Mouse (Mus musculus): ENCODE results near the gene Nemp1. TPM values are rescaled to one million over a fixed set of nuclear protein-coding genes. Genes with fewer than 3 reads are reported as not detected.
"Not testable (repeated sequence)": the region's sequence is repeated elsewhere in the genome, so short reads cannot be mapped to it uniquely, and the experiment has no call there.

Gene Nemp1
- polyA plus RNA-seq, 2 experiments = 9.0 to 12.3 TPM

- ATAC-seq (ENCODE audit: low FRiP score, low read depth) = no peak
- no peaks in the 10 kb centered on the region for H3K9me3 ChIP-seq (ENCODE audit: control insufficient read depth, low read length)
- WGBS = 51% methylated on average over 21 of the region's 21 CpGs
- peak; percentile 1 for DNase-seq (ENCODE audit: low spot score)
- H3K27ac ChIP-seq (replicated peaks; ENCODE audit: low read depth, low read length) = no peak overlapping the region
- H3K4me1 ChIP-seq (ENCODE audit: control insufficient read depth, insufficient read depth, low read length) = no peaks in the 10 kb centered on the region
- H3K27me3 ChIP-seq (ENCODE audit: control insufficient read depth, insufficient read depth, low read length) = no peaks in the 10 kb centered on the region
- H3K4me2 ChIP-seq (replicated peaks; ENCODE audit: low read depth, low read length, severe bottlenecking) = no peak overlapping the region; the same call in 1 of the 2 replicates
- no peak overlapping the region for H3K4me3 ChIP-seq (replicated peaks; ENCODE audit: low read length)
- H3K9ac ChIP-seq (ENCODE audit: low read depth, low read length, severe bottlenecking) = peak overlapping the region; percentile 16; the same call in 1 of the 2 replicates
- peaks cover 12% of the 10 kb centered on the region for H3K36me3 ChIP-seq (ENCODE audit: control insufficient read depth, insufficient read depth, low read length)
- TF ChIP-seq POLR2A (IDR thresholded peaks at IDR 0.05; ENCODE audit: borderline replicate concordance, extremely low read depth, insufficient read depth, insufficient read length) = no peak
Measured at GRCm38 (mm10) chr10:127652906-127653638, 13.6 kb upstream of the Nemp1 start.

GRCm38 (mm10) chr10:127654970-127655579 is 11.6 kb upstream of the Nemp1 start:
- H3K36me3 ChIP-seq (ENCODE audit: control insufficient read depth, insufficient read depth, low read length) = peaks cover 19% of the 10 kb centered on the region
- H3K27me3 ChIP-seq (ENCODE audit: control insufficient read depth, insufficient read depth, low read length) = no peaks in the 10 kb centered on the region
- no peak overlapping the region for H3K4me3 ChIP-seq (replicated peaks; ENCODE audit: low read length)
- no peak for TF ChIP-seq POLR2A (IDR thresholded peaks at IDR 0.05; ENCODE audit: borderline replicate concordance, extremely low read depth, insufficient read depth, insufficient read length)
- no peak overlapping the region for H3K9ac ChIP-seq (ENCODE audit: low read depth, low read length, severe bottlenecking)
- 57% methylated on average over 16 of the region's 16 CpGs for WGBS
- DNase-seq (ENCODE audit: low spot score) = no peak
- H3K9me3 ChIP-seq (ENCODE audit: control insufficient read depth, low read length) = no peaks in the 10 kb centered on the region
- no peak overlapping the region for H3K27ac ChIP-seq (replicated peaks; ENCODE audit: low read depth, low read length)
- H3K4me1 ChIP-seq (ENCODE audit: control insufficient read depth, insufficient read depth, low read length) = no peaks in the 10 kb centered on the region
- ATAC-seq (ENCODE audit: low FRiP score, low read depth) = no peak
- H3K4me2 ChIP-seq (replicated peaks; ENCODE audit: low read depth, low read length, severe bottlenecking) = no peak overlapping the region

DNA sequence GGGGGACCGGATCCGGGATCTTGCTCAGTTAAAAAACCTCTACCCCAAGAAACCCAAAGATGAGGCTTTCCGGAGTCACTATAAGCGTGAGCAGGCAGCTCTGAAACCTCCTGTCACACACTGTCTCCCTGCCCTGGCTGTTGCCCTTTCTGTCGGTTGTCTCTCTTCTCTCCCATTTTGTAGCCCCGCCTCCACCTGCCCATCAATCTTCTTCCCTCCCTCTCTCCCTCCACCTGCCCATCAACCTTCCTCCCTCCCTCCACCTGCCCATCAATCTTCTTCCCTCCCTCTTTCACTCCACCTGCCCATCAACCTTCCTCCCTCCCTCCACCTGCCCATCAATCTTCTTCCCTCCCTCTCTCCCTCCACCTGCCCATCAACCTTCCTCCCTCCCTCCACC is 9.1 kb upstream of the Nemp1 start:
- not testable (repeated sequence) for H3K9ac ChIP-seq (ENCODE audit: low read depth, low read length, severe bottlenecking); H3K27me3 ChIP-seq (ENCODE audit: control insufficient read depth, insufficient read depth, low read length); ATAC-seq (ENCODE audit: low FRiP score, low read depth); H3K4me2 ChIP-seq (replicated peaks; ENCODE audit: low read depth, low read length, severe bottlenecking); H3K4me3 ChIP-seq (replicated peaks; ENCODE audit: low read length); H3K9me3 ChIP-seq (ENCODE audit: control insufficient read depth, low read length); H3K27ac ChIP-seq (replicated peaks; ENCODE audit: low read depth, low read length); DNase-seq (ENCODE audit: low spot score)
- WGBS = 50% methylated on average over 6 of the region's 6 CpGs
- Histone ChIP-seq H3K36me3 (ENCODE audit: control insufficient read depth, insufficient read depth, low read length) (peaks cover 31% of the 10 kb centered on the region), H3K4me1 (ENCODE audit: control insufficient read depth, insufficient read depth, low read length) (peaks cover 15% of the 10 kb centered on the region)

DNA sequence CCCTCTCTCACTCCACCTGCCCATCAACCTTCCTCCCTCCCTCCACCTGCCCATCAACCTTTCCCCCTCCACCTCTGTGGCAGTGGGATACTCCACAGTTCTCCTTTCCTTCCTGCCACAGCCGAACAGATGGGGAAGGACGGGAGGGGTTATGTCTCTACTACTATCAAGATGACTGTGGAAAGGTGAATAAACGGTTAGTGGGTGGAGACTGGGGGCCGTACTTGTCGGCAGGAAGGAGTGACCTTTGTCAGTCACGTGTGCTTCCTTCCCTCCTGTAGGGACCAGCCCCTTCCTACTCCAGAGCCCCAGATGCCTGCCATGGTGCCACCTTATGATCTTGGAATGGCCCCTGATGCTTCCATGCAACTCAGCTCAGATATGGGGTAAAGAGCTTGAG is 8.6 kb upstream of the Nemp1 start:
- WGBS = 23% methylated on average over 6 of the region's 6 CpGs
- Histone ChIP-seq H3K9ac (ENCODE audit: low read depth, low read length, severe bottlenecking) (no peak overlapping the region), H3K9me3 (ENCODE audit: control insufficient read depth, low read length) (no peaks in the 10 kb centered on the region), H3K27ac (replicated peaks; ENCODE audit: low read depth, low read length) (no peak overlapping the region), H3K36me3 (ENCODE audit: control insufficient read depth, insufficient read depth, low read length) (peaks cover 36% of the 10 kb centered on the region), H3K4me3 (replicated peaks; ENCODE audit: low read length) (no peak overlapping the region), H3K27me3 (ENCODE audit: control insufficient read depth, insufficient read depth, low read length) (no peaks in the 10 kb centered on the region), H3K4me1 (ENCODE audit: control insufficient read depth, insufficient read depth, low read length) (peaks cover 20% of the 10 kb centered on the region), H3K4me2 (replicated peaks; ENCODE audit: low read depth, low read length, severe bottlenecking) (no peak overlapping the region)
- DNase-seq (ENCODE audit: low spot score) (no peak), ATAC-seq (ENCODE audit: low FRiP score, low read depth) (no peak)
- no peak for TF ChIP-seq POLR2A (IDR thresholded peaks at IDR 0.05; ENCODE audit: borderline replicate concordance, extremely low read depth, insufficient read depth, insufficient read length)

GRCm38 (mm10) chr10:127659551-127659950 is 7.2 kb upstream of the Nemp1 start:
- TF ChIP-seq POLR2A (IDR thresholded peaks at IDR 0.05; ENCODE audit: borderline replicate concordance, extremely low read depth, insufficient read depth, insufficient read length) = no peak
- Histone ChIP-seq H3K4me1 (ENCODE audit: control insufficient read depth, insufficient read depth, low read length) (peaks cover 35% of the 10 kb centered on the region), H3K4me2 (replicated peaks; ENCODE audit: low read depth, low read length, severe bottlenecking) (no peak overlapping the region), H3K9ac (ENCODE audit: low read depth, low read length, severe bottlenecking) (no peak overlapping the region), H3K4me3 (replicated peaks; ENCODE audit: low read length) (no peak overlapping the region), H3K27me3 (ENCODE audit: control insufficient read depth, insufficient read depth, low read length) (no peaks in the 10 kb centered on the region), H3K27ac (replicated peaks; ENCODE audit: low read depth, low read length) (no peak overlapping the region), H3K9me3 (ENCODE audit: control insufficient read depth, low read length) (no peaks in the 10 kb centered on the region), H3K36me3 (ENCODE audit: control insufficient read depth, insufficient read depth, low read length) (peaks cover 48% of the 10 kb centered on the region)
- DNase-seq (ENCODE audit: low spot score) = peak; percentile 2
- ATAC-seq (ENCODE audit: low FRiP score, low read depth) = no peak
- 71% methylated on average over 1 of the region's 1 CpGs for WGBS

Measured in limb, embryonic 14.5 days (tissue).